Mouse (Mus musculus) frontal cortex, postnatal 14 days (tissue): ENCODE data around the gene Evi5l.
A peak's percentile ranks its signal among the peaks of the same experiment; 100 is the strongest.

ENCODE experiments used
- DNase-seq, 2 experiments: peaks; one replicate each; pipeline ENCODE4 v3.0.0; 2022; ENCODE audit warnings: low spot score in 2 of 2

Evi5l gene

DNA sequence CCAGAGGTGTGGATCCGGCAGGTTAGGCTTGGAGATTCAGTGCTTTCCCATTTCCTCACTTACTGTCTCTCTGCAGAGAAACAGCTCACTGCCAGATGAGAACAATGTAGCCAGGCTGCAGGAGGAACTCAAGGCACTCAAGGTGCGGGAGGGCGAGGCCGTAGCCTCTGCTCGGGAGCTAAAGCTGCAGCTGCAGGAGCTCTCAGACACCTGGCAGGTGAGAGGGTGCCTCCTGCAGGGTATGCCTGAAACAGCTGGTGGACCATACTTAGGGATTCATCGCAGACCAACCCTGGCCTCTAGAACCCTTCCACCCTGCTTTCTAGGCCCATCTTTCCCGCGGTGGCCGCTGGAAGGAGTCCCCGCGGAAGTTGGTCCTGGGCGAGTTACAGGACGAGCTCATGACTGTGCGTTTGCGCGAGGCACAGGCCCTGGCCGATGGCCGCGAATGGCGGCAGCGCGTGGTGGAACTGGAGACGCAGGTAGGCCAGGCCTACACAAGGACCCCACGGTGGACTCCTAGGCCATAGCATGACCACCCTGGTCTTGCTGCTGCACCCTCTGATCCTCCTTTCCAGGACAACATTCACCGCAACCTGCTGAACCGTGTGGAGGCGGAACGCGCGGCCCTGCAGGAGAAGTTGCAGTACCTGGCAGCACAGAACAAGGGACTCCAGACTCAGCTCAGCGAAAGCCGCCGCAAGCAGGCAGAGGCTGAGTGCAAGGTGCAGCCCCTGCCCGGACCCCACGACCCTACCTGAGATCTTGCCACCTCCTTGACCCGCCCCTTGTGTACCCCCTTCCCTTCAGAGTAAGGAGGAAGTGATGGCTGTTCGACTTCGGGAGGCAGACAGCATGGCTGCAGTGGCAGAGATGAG is 39.1 kb downstream of the Evi5l start:
- DNase-seq: no peak

- DNase-seq: peak in 1 of 2 experiments; percentile 12
These were observed 40.0 kb downstream of the Evi5l start for GRCm38 (mm10) chr8:4206182-4207015.

- DNase-seq: peak in 1 of 2 experiments; percentile 12
These were observed 40.6 kb downstream of the Evi5l start for GRCm38 (mm10) chr8:4207016-4207350.

- DNase-seq: no peak
These were observed 44.7 kb downstream of the Evi5l start for GRCm38 (mm10) chr8:4211097-4211496.

- DNase-seq: peak in 1 of 2 experiments; percentile 14
These were observed 46.4 kb downstream of the Evi5l start for GRCm38 (mm10) chr8:4212809-4213209.

DNA sequence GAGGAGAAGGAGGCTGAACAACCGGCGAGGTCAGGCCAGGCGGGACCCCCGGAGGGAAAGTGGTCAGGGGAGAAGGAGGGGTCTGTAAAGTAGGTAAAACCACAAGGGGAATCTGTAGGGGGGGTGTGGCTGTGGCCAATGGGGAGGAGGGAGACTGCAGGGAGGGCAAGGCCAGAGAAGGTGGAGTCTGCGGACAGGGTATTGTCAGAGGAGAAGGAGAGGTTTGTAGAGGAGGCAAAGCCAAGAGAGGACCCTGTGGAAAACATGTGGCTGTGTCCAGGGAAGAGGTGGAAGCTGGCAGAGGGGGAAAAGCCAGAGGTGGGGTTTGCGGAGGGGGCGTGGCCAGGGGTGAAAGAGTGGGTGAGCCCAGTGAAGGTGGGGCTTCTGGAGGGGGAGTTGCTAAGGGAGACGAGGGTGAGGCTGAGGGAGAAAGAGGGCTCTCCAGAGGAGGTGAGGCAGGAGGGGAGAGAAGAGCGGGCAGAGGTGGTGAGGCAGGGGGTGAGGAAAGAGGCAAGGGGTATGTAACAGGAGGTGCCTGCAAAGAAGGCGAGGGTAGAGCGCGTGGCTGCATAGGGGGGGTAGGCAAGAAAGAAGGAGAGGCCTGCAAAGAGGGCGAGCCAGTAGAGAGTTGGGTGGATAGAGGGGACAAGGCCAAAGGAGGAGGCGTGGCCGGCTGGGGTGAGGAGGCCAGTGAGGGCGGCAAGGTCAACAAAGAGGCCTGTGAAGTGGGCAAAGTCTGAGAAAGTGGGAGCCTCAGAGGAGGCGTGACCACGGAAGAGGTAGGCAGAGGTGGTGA is 47.0 kb downstream of the Evi5l start:
- DNase-seq: peak in 1 of 2 experiments; percentile 37

DNA sequence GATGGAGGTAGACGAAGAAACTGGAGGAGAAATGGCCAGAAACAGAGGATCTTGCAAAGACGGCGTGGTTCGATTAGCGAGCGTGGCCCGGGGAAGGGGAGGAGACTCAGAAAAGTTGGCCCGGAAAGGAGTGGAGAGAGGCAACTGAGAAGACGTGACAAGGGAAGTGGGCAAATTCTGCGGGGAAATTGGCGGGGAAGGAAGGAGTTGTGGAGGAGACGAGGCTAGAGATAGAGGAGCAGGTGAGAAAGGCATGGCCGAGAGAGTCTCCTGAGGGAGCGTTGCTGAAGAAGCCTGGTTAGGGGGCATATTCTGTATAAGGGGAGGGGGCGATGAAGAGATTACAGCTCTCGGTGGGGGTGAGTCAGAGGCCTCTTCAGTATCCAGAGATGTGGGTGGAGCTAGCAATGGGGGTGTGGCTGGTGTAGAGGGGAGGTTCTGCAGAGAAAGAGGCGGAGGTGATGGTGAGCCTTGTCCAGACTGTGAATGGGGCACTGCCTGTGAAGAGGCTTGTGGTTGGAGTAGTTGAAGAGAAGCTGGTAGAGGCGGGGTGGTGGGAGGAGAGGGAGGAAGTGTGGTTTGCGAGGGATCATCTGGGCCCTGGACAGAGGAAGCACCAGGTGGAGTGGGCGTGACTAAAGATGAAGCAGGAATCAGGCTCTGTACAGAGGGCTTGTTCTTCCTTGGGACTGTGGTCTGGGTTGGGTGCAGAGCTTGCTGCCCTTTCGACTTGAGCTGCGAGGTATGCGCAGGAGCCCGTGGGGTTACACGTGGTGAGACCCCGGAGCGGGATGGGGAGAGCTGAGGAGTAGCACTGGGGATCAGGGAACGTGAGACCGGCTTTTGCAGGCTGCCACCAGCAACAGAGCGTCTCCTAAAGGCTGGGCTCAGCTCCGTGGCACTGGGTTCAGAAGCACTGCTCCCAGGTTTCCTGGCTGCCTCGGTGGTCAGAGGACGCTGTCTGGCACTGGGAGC is 47.9 kb downstream of the Evi5l start:
- DNase-seq: peak in 1 of 2 experiments; percentile 20

GRCm38 (mm10) chr8:4216296-4216695 is 49.9 kb downstream of the Evi5l start:
- peak in 1 of 2 experiments; percentile 16 for DNase-seq

DNA sequence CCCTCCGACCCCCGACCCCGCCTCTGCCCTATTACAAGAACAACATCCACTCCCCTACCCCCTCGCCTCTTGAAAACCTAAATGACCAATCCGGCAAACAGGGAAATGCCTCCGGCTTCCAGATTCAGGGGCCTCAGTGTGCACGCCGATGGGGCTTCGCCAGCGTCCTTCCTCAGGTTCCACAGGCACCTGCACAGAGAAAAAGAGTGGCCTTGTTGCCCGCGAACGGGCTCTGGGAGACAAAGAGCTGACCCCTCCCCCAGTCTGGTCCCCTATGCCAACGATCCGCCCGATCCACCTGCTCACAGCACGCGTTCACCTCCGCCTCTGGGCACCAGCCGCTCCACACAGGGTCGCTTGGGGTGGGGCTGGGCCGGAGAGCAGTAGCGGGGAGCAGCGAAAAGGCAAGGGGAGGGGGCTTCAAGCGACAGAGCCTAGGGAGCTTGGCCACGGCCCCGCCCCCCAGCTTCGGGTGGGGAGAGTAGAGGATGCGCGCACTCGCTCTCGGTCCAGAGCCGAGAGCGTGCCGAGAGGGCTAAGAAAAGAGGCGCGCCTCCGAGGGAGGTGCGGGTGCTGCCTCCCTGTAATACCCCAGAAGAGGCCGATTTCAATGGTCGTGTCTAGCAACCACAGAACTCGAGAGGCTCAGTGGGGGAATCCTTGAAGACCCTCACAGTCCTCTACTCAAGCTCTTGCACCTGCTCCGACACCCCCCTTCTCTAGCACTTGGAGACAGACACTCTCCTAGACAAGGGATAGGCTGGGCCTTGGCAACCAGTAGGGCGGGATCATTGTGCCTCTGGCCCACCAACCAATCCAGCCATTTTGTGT is 50.6 kb downstream of the Evi5l start, which contains the start of gene Prr36:
TSS of gene Prr36 (minus strand) at position 669 of the 831 bp plus-strand sequence.
- peak in 1 of 2 experiments; percentile 65 for DNase-seq

DNA sequence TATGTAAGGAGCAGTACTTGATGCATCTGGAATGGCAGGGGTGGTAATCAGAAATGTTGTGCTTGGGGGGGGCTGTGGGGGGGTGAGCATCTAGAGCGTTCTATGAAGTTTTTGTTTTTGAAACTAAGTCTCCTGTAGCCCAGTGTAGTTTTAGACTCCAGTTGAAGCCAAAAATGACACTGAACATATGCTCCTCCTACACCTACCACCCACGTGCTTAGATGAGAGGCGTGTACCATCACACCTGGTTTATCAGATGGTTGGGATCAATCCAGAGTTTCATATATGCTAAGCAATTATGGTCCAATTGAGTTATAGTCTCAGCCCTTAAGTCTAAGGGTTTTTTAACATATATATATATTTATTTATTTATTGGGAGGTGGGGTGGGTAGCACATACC is 53.2 kb downstream of the Evi5l start:
- no peak for DNase-seq

DNA sequence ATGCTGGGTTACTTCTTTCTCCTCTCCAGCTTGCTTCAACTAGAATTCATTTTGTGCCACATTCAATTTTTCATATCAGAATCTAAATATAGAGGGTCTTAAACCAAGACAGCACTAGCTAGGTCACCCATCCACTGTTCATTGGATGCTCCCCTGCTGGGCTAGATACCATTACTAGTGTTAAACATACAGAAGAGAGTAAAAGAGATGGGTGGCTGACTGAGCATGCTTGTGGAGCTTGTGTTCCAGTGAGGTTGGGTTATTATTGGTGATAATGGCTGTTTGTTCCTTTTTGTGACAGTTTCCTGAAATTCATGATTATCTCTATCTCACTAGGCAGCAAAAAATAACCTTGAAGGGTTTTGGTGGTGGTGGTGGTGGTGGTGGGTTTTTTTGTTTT is 55.7 kb downstream of the Evi5l start:
- DNase-seq: no peak

DNA sequence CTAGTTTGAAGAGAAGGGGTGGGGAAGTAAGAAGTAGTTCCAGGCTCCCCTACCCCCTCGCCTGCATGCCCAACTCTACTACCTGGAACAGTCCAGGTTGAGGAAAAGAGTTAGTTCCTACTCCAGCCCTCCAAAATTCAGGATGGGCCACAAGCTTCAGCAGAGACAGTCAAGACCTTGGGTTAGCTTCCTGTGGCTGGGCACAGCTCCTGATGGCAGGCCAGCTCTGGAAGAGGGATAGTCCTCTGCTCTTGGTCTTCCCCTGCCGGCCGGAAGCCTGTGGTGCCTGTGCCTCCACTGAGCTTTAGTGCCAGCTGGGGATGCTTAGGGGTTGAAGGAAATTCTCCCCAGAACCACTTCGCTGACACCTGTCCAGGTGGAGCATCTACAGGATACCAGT is 60.0 kb downstream of the Evi5l start:
- no peak for DNase-seq

DNA sequence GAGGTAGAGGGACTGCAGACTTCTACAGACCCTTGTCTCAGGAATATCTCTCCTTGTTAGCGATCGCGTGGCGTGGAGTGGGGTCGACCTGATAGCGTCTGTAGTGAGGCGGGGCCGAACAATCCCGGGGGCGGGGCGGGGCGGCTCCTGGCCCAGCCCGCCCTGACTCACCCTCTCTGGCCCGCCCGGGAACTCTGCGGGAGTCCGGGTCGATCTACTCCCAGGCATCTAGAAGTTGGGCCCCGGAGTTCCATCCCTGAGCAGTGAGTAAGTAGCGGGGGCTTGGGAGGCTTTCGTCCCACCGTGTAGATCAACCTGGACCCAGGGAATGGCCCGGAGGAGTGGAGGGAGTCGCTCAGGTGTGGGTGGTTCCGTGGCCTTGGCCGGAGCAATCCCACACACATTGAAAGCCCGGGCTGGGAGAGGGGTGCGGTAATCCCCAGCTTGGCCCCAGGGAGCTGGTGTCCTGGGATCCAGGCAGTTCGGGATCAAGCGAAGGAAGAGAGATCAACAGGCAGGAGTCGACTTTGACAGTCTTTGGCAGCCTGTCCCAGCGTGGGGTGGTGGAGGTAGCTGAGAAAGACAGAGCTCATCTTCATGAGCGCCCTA is 60.5 kb downstream of the Evi5l start, which contains the start of gene Lrrc8e:
TSS of gene Lrrc8e (plus strand) at position 89 of the 609 bp plus-strand sequence.
- no peak for DNase-seq

DNA sequence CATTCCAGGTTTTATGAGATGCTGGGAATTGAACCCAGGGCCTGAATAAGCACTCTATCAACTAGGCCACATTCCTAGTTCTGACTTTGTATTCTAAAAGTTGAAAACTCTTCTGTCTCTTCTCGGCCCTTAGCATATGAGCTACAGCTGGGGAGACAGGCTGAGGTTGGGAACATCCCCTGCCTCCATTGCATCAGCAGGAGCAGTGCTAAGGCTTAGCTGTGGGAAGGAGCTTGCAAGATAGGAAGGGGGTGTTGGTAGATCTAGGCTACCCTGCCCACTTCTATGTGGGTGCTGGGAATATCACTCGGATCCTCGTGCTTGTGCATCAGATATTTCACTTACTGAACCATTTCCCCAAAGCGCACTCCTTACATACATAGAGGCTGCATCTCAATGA is 61.6 kb downstream of the Evi5l start:
- DNase-seq: no peak

- DNase-seq: no peak
These were observed 63.4 kb downstream of the Evi5l start for GRCm38 (mm10) chr8:4229784-4230183.

- DNase-seq: no peak
These were observed 64.4 kb downstream of the Evi5l start for GRCm38 (mm10) chr8:4230612-4231351.

GRCm38 (mm10) chr8:4237814-4238433 is 71.6 kb downstream of the Evi5l start:
- DNase-seq: no peak
